Comparison of ENCODE assay signal across 16 mouse cellular contexts in genomic region chr9:36893413-36893990, GRCm38 (mm10).
"Had no signal": no experiment of that assay in that cellular context is flagged by ENCODE, and none has a peak within 500 bp of the region (broad histone marks: within the 10 kb centered on the region; RNA-seq: fewer than 3 reads in every experiment).

No protein-coding gene starts in this region.

- H3K27me3 ChIP-seq: limb, embryonic 15.5 days; neural tube, embryonic 15.5 days had no signal

- DNase-seq: kidney, adult 11 months; kidney, postnatal 10 days; kidney, postnatal 4 days; lung, embryonic 14.5 days; lung, postnatal 10 days; lung, postnatal 4 days; midbrain, embryonic 14.5 days; retina, postnatal 1 day; right cerebral cortex, postnatal 4 days; spleen, adult 18-20 months; thymus, postnatal 4 days had no signal

- H3K4me1 ChIP-seq: limb, embryonic 15.5 days; midbrain, embryonic 10.5 days; neural tube, embryonic 15.5 days had no signal

- H3K4me2 ChIP-seq: limb, embryonic 15.5 days; lung, embryonic 14.5 days; neural tube, embryonic 15.5 days had no signal

- H3K9ac ChIP-seq: limb, embryonic 15.5 days; lung, embryonic 14.5 days; neural tube, embryonic 15.5 days had no signal

- H3K36me3 ChIP-seq: limb, embryonic 15.5 days had no signal

- H3K27ac ChIP-seq: limb, embryonic 15.5 days; midbrain, embryonic 10.5 days; neural tube, embryonic 15.5 days had no signal

- H3K9me3 ChIP-seq: limb, embryonic 15.5 days; midbrain, embryonic 10.5 days; neural tube, embryonic 15.5 days had no signal

- H3K4me3 ChIP-seq: layer of hippocampus, adult 2 months; limb, embryonic 15.5 days; midbrain, embryonic 10.5 days; myocyte; neural tube, embryonic 15.5 days had no signal
